Mouse (Mus musculus): ENCODE measurements at regions not wholly inside any gene's neighbourhood (a gene's known extent, or its start where the extent isn't known, plus 50 kb on each side); places are given as distances from the start of the nearest gene placed in this dataset.
A peak's percentile ranks its signal among the peaks of the same experiment; 100 is the strongest.

- DNase-seq (ENCODE audit: low spot score) = no peak
These were observed 67.3 kb downstream of the C1d start for GRCm38 (mm10) chr11:17324651-17325050.

- no peak for DNase-seq (ENCODE audit: low spot score)
These were observed 68.6 kb downstream of the C1d start for GRCm38 (mm10) chr11:17325731-17326646.

GRCm38 (mm10) chr11:17326695-17327094 lies 69.3 kb downstream of the C1d start:
- no peak for DNase-seq (ENCODE audit: low spot score)

GRCm38 (mm10) chr11:17351476-17351875 lies 94.1 kb downstream of the C1d start:
- DNase-seq (ENCODE audit: low spot score) = peak; percentile 18

GRCm38 (mm10) chr11:17352148-17353130 lies 95.1 kb downstream of the C1d start:
- DNase-seq (ENCODE audit: low spot score) = peak; percentile 5

GRCm38 (mm10) chr11:17359698-17360254 lies 102.4 kb downstream of the C1d start:
- DNase-seq (ENCODE audit: low spot score) = no peak

- no peak for DNase-seq (ENCODE audit: low spot score)
These were observed 120.5 kb downstream of the C1d start for GRCm38 (mm10) chr11:17377859-17378258.

GRCm38 (mm10) chr11:17386756-17387155 lies 129.4 kb downstream of the C1d start:
- DNase-seq (ENCODE audit: low spot score) = peak; percentile 8

- no peak for DNase-seq (ENCODE audit: low spot score)
These were observed 136.5 kb downstream of the C1d start for GRCm38 (mm10) chr11:17393832-17394231.

- no peak for DNase-seq (ENCODE audit: low spot score)
These were observed 157.2 kb downstream of the C1d start for GRCm38 (mm10) chr11:17414531-17414930.

- no peak for DNase-seq (ENCODE audit: low spot score)
These were observed 157.8 kb downstream of the C1d start for GRCm38 (mm10) chr11:17415144-17415543.

- DNase-seq (ENCODE audit: low spot score) = no peak
These were observed 160.4 kb downstream of the C1d start for GRCm38 (mm10) chr11:17417656-17418289.

- no peak for DNase-seq (ENCODE audit: low spot score)
These were observed 184.8 kb downstream of the C1d start for GRCm38 (mm10) chr11:17442133-17442532.

- DNase-seq (ENCODE audit: low spot score) = no peak
These were observed 191.9 kb downstream of the C1d start for GRCm38 (mm10) chr11:17449289-17449688.

GRCm38 (mm10) chr11:17450360-17451045 lies 193.1 kb downstream of the C1d start:
- no peak for DNase-seq (ENCODE audit: low spot score)

- peak; percentile 18 for DNase-seq (ENCODE audit: low spot score)
These were observed 194.1 kb downstream of the C1d start for GRCm38 (mm10) chr11:17451451-17451850.

- DNase-seq (ENCODE audit: low spot score) = no peak
These were observed 196.2 kb downstream of the C1d start for GRCm38 (mm10) chr11:17453530-17453929.

- DNase-seq (ENCODE audit: low spot score) = no peak
These were observed 201.6 kb downstream of the C1d start for GRCm38 (mm10) chr11:17458946-17459345.

- peak; percentile 18 for DNase-seq (ENCODE audit: low spot score)
These were observed 202.9 kb downstream of the C1d start for GRCm38 (mm10) chr11:17460024-17460919.

- DNase-seq (ENCODE audit: low spot score) = no peak
These were observed 203.5 kb downstream of the C1d start for GRCm38 (mm10) chr11:17460920-17461279.

All from layer of hippocampus, adult 11-12 months (tissue).